Mouse (Mus musculus): Measurements from ENCODE around the gene Gdnf. TPM values are rescaled to one million over a fixed set of nuclear protein-coding genes. Genes with fewer than 3 reads are reported as not detected.

Gene Gdnf
- polyA plus RNA-seq, 1 experiment from 2014 or later = 0.19 TPM

DNA sequence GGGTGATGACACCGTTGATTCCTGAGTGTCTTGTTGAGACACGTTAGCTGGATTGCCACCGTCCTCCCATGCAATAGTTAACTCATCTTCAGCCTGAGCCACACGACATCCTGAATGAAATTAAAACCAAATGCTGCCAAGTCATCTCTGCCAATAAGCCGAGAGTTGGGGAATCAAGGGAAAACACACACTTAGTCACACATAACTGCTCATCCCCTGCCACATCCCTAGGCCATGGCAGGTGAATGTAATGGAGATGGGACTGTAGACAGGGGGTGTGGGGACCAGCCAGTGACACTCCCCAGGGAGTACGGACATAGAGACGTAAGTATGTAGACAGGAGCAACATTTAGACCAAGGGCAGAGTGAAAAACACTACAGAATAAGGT, 28.3 kb downstream of the Gdnf start:
- no peaks in the 10 kb centered on the region for H3K9me3 ChIP-seq (ENCODE audit: control insufficient read depth, low read length)
- no peaks in the 10 kb centered on the region for H3K4me1 ChIP-seq (replicated peaks; ENCODE audit: control insufficient read depth, insufficient read depth, low read length)
- H3K27me3 ChIP-seq (ENCODE audit: control insufficient read depth, insufficient read depth, low read length) = no peaks in the 10 kb centered on the region
- no peak for DNase-seq (ENCODE audit: low spot score)
- H3K36me3 ChIP-seq (ENCODE audit: control insufficient read depth, insufficient read depth, low read length) = no peaks in the 10 kb centered on the region
- no peak overlapping the region for H3K4me2 ChIP-seq (ENCODE audit: low read depth, low read length, severe bottlenecking)
- H3K27ac ChIP-seq (ENCODE audit: low read depth, low read length) = no peak overlapping the region
- no peak overlapping the region for H3K9ac ChIP-seq (ENCODE audit: low read length)
- ATAC-seq (replicated peaks; ENCODE audit: low FRiP score) = no peak
- no peak overlapping the region for H3K4me3 ChIP-seq (ENCODE audit: low read depth, low read length)
- WGBS = 85% methylated on average over 7 of the region's 7 CpGs

DNA sequence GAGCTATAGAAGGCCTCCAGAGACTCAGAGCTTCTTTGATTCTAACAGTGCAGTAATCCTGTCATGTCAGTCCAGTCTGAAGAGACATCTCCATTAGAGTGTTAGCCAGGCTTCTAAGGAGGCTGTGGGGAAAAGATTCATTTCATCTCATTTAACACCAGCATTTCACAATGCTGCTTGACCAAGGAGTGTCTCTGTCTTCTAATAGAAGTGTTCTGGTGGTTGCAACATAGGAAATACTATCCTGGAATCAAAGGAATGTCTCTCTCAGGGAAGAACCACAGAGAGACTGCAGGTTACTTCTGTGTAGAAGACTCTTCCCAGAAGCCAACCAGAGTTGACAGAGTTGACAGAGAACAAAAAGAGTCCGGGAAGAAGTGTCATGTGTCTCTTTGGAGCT, 31.0 kb downstream of the Gdnf start:
- WGBS = 85% methylated on average over 1 of the region's 1 CpGs
- no peaks in the 10 kb centered on the region for H3K9me3 ChIP-seq (ENCODE audit: control insufficient read depth, low read length)
- no peak overlapping the region for H3K9ac ChIP-seq (ENCODE audit: low read length)
- no peaks in the 10 kb centered on the region for H3K36me3 ChIP-seq (ENCODE audit: control insufficient read depth, insufficient read depth, low read length)
- no peaks in the 10 kb centered on the region for H3K27me3 ChIP-seq (ENCODE audit: control insufficient read depth, insufficient read depth, low read length)
- H3K4me3 ChIP-seq (ENCODE audit: low read depth, low read length) = no peak overlapping the region
- no peak overlapping the region for H3K4me2 ChIP-seq (ENCODE audit: low read depth, low read length, severe bottlenecking)
- no peaks in the 10 kb centered on the region for H3K4me1 ChIP-seq (replicated peaks; ENCODE audit: control insufficient read depth, insufficient read depth, low read length)
- ATAC-seq (replicated peaks; ENCODE audit: low FRiP score) (no peak), DNase-seq (ENCODE audit: low spot score) (no peak)
- no peak overlapping the region for H3K27ac ChIP-seq (ENCODE audit: low read depth, low read length)

DNA sequence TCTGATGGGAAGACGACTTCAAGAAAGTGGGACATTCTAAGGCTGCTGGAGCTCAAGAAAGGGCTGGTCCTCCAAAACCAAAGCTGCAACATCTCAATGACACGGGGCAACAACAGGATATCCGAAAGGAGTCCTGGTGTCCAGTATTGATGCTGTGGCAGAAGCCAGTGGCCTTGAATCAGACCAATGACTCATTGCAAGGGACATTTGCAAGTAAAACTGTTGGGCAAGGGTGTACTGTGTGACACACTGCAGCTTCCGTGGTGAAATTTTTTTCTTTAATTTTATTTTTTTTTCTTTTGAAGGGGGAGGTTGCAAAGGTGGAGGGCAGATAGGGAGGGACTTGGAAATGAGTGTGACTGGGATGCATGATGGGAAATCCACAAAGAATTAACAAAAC, 31.8 kb downstream of the Gdnf start:
- H3K9me3 ChIP-seq (ENCODE audit: control insufficient read depth, low read length) = no peaks in the 10 kb centered on the region
- ATAC-seq (replicated peaks; ENCODE audit: low FRiP score) = no peak
- WGBS = 87% methylated on average over 4 of the region's 4 CpGs

DNA sequence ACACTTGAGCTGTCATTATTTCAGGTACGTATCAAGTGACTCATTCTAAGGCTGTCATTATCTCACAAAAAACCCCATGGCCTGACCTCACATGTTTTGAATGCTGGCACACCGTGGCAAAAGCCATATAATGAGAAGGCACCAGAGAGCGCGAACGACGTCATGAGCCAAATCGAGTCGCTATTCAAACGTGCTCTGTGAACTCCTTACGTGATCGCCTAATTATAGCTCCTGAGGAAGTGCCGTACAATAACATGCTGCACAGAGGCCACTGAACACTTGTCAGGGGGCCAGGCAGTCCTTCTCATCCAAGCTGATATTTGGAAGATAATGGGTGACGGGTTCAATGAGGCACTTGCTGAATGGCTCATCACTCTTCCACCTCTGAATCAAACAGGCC, 46.8 kb downstream of the Gdnf start:
- no peaks in the 10 kb centered on the region for H3K36me3 ChIP-seq (ENCODE audit: control insufficient read depth, insufficient read depth, low read length)
- 86% methylated on average over 13 of the region's 13 CpGs for WGBS
- H3K4me1 ChIP-seq (replicated peaks; ENCODE audit: control insufficient read depth, insufficient read depth, low read length) = no peaks in the 10 kb centered on the region
- no peak overlapping the region for H3K4me3 ChIP-seq (ENCODE audit: low read depth, low read length)
- no peak overlapping the region for H3K9ac ChIP-seq (ENCODE audit: low read length)
- no peak overlapping the region for H3K4me2 ChIP-seq (ENCODE audit: low read depth, low read length, severe bottlenecking)
- no peak for ATAC-seq (replicated peaks; ENCODE audit: low FRiP score)
- DNase-seq (ENCODE audit: low spot score) = no peak
- H3K27ac ChIP-seq (ENCODE audit: low read depth, low read length) = no peak overlapping the region
- no peaks in the 10 kb centered on the region for H3K27me3 ChIP-seq (ENCODE audit: control insufficient read depth, insufficient read depth, low read length)
- no peaks in the 10 kb centered on the region for H3K9me3 ChIP-seq (ENCODE audit: control insufficient read depth, low read length)

More for the DNA sequence above, 31.8 kb downstream of the Gdnf start:
- Histone ChIP-seq H3K4me1 (replicated peaks; ENCODE audit: control insufficient read depth, insufficient read depth, low read length) (no peaks in the 10 kb centered on the region), H3K4me2 (ENCODE audit: low read depth, low read length, severe bottlenecking) (no peak overlapping the region), H3K4me3 (ENCODE audit: low read depth, low read length) (no peak overlapping the region), H3K27ac (ENCODE audit: low read depth, low read length) (no peak overlapping the region), H3K36me3 (ENCODE audit: control insufficient read depth, insufficient read depth, low read length) (no peaks in the 10 kb centered on the region), H3K9ac (ENCODE audit: low read length) (no peak overlapping the region), H3K27me3 (ENCODE audit: control insufficient read depth, insufficient read depth, low read length) (no peaks in the 10 kb centered on the region)
- DNase-seq (ENCODE audit: low spot score) = no peak

DNA sequence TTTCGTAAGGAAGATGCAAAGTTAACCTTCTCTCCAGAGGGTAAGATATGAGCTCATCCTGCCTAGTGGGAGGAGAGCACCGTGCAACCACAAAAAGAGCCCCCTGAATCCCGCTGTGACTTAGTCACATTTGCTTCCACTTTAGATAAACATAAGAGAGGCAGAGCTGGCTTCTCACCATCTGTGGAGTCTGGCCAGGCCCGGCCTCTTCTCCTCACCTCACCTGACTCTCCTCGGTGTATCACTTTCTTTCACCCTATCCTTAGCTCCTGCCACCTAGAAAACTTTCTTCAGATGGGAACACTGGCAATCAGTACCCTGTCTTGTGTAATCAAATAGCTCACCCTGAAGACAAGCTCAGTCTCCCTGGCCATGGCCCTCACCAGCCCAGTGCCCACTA, 48.2 kb downstream of the Gdnf start:
- no peak overlapping the region for H3K27ac ChIP-seq (ENCODE audit: low read depth, low read length)
- H3K4me1 ChIP-seq (replicated peaks; ENCODE audit: control insufficient read depth, insufficient read depth, low read length) = no peaks in the 10 kb centered on the region
- no peak overlapping the region for H3K4me2 ChIP-seq (ENCODE audit: low read depth, low read length, severe bottlenecking)
- no peaks in the 10 kb centered on the region for H3K36me3 ChIP-seq (ENCODE audit: control insufficient read depth, insufficient read depth, low read length)
- H3K27me3 ChIP-seq (ENCODE audit: control insufficient read depth, insufficient read depth, low read length) = no peaks in the 10 kb centered on the region
- no peak overlapping the region for H3K9ac ChIP-seq (ENCODE audit: low read length)
- no peak overlapping the region for H3K4me3 ChIP-seq (ENCODE audit: low read depth, low read length)
- H3K9me3 ChIP-seq (ENCODE audit: control insufficient read depth, low read length) = no peaks in the 10 kb centered on the region
- ATAC-seq (replicated peaks; ENCODE audit: low FRiP score) (no peak), DNase-seq (ENCODE audit: low spot score) (no peak)
- 85% methylated on average over 5 of the region's 5 CpGs for WGBS

DNA sequence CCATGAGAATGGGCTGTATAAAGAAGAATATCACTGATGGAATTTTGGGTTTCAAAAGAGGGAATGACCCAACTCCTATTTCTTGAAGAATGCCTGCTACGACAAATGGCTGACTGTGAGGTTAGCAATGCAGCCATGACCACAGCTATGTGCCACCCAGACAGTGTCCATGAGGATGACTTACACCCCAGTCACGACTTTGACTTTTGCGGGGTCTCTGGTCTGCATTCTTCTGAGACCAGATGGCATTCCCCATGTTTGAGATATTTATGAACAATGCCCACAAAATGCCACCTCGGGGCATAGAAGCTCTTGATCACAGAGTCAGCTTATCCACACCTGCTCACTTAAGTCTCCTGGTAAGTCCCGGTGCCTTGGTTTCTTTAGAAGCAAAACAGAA, 52.2 kb downstream of the Gdnf start:
- no peaks in the 10 kb centered on the region for H3K4me1 ChIP-seq (replicated peaks; ENCODE audit: control insufficient read depth, insufficient read depth, low read length)
- H3K27ac ChIP-seq (ENCODE audit: low read depth, low read length) = no peak overlapping the region

DNA sequence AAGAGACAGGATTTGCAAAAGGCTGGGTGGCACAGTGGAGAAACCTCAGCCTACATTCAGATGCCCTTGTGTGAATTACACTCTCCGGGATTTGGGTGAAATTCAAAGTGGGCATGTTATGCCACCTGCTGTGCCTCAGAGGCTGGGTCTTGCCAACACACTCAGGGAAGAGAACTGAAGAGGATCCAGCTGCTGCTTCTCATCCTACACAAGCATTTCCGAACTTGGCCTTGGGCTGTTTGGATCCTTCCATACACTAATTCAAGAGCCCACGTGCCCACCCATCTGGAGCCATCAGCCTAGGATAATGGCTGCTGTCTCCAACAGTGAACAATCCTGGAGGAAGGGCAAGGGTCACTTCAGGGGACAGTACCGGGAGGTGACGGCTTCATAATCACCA, 52.7 kb downstream of the Gdnf start:
- Histone ChIP-seq H3K4me1 (replicated peaks; ENCODE audit: control insufficient read depth, insufficient read depth, low read length) (no peaks in the 10 kb centered on the region), H3K27ac (ENCODE audit: low read depth, low read length) (no peak overlapping the region), H3K4me3 (ENCODE audit: low read depth, low read length) (no peak overlapping the region), H3K36me3 (ENCODE audit: control insufficient read depth, insufficient read depth, low read length) (no peaks in the 10 kb centered on the region), H3K4me2 (ENCODE audit: low read depth, low read length, severe bottlenecking) (no peak overlapping the region), H3K27me3 (ENCODE audit: control insufficient read depth, insufficient read depth, low read length) (no peaks in the 10 kb centered on the region), H3K9me3 (ENCODE audit: control insufficient read depth, low read length) (no peaks in the 10 kb centered on the region), H3K9ac (ENCODE audit: low read length) (no peak overlapping the region)
- no peak for DNase-seq (ENCODE audit: low spot score)
- ATAC-seq (replicated peaks; ENCODE audit: low FRiP score) = no peak
- 68% methylated on average over 5 of the region's 5 CpGs for WGBS

More for the DNA sequence above, 52.2 kb downstream of the Gdnf start:
- Histone ChIP-seq H3K4me2 (ENCODE audit: low read depth, low read length, severe bottlenecking) (no peak overlapping the region), H3K9me3 (ENCODE audit: control insufficient read depth, low read length) (no peaks in the 10 kb centered on the region), H3K9ac (ENCODE audit: low read length) (no peak overlapping the region), H3K36me3 (ENCODE audit: control insufficient read depth, insufficient read depth, low read length) (no peaks in the 10 kb centered on the region), H3K27me3 (ENCODE audit: control insufficient read depth, insufficient read depth, low read length) (no peaks in the 10 kb centered on the region), H3K4me3 (ENCODE audit: low read depth, low read length) (no peak overlapping the region)
- no peak for ATAC-seq (replicated peaks; ENCODE audit: low FRiP score)
- WGBS = 90% methylated on average over 5 of the region's 5 CpGs
- DNase-seq (ENCODE audit: low spot score) = no peak

DNA sequence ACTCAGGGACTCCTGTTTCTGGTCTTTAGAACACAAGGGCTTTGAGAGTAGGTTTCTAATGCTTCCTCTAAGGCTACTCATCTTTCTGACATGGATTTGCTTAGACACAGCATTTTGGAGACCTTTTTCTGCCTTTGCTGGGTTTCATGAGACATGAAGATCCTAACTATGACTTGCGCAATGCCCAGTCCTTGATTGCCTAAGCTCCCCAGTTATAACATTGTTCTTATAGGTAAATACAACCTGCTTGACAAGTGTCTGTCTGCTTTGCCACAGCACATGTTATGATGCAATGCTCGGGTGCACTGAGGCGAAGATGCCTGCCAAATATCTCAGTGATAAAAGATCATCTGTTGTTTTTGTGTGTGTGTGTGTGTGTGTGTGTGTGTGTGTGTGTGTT, 54.7 kb downstream of the Gdnf start:
- WGBS = 93% methylated on average over 3 of the region's 3 CpGs
- Histone ChIP-seq H3K27me3 (ENCODE audit: control insufficient read depth, insufficient read depth, low read length) (no peaks in the 10 kb centered on the region), H3K4me1 (replicated peaks; ENCODE audit: control insufficient read depth, insufficient read depth, low read length) (no peaks in the 10 kb centered on the region), H3K4me3 (ENCODE audit: low read depth, low read length) (no peak overlapping the region), H3K4me2 (ENCODE audit: low read depth, low read length, severe bottlenecking) (no peak overlapping the region), H3K9ac (ENCODE audit: low read length) (no peak overlapping the region), H3K27ac (ENCODE audit: low read depth, low read length) (no peak overlapping the region), H3K9me3 (ENCODE audit: control insufficient read depth, low read length) (no peaks in the 10 kb centered on the region), H3K36me3 (ENCODE audit: control insufficient read depth, insufficient read depth, low read length) (no peaks in the 10 kb centered on the region)
- no peak for DNase-seq (ENCODE audit: low spot score)
- ATAC-seq (replicated peaks; ENCODE audit: low FRiP score) = no peak

DNA sequence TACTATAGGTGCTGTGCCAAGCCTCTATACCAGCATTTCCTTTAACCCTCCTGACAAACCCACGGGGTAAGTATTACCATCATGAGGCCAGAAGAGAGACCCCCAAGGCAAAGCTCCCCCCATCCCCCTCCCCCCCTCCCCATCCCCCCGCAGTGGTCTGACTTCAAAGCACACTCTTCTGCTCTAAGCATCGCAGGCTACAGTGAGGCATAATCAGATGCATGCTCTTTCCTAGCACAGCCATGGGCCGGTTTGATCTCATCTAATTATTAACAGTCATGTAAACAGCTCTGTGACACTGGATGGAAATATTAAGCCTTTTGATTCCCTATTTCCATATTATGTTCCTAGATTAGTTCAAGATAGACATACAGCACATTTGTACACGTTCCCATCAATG, 61.8 kb downstream of the Gdnf start:
- Histone ChIP-seq H3K4me3 (ENCODE audit: low read depth, low read length) (no peak overlapping the region), H3K9ac (ENCODE audit: low read length) (no peak overlapping the region), H3K27me3 (ENCODE audit: control insufficient read depth, insufficient read depth, low read length) (no peaks in the 10 kb centered on the region), H3K4me2 (ENCODE audit: low read depth, low read length, severe bottlenecking) (no peak overlapping the region), H3K36me3 (ENCODE audit: control insufficient read depth, insufficient read depth, low read length) (no peaks in the 10 kb centered on the region), H3K27ac (ENCODE audit: low read depth, low read length) (no peak overlapping the region), H3K4me1 (replicated peaks; ENCODE audit: control insufficient read depth, insufficient read depth, low read length) (no peaks in the 10 kb centered on the region), H3K9me3 (ENCODE audit: control insufficient read depth, low read length) (no peaks in the 10 kb centered on the region)
- DNase-seq (ENCODE audit: low spot score) (no peak), ATAC-seq (replicated peaks; ENCODE audit: low FRiP score) (no peak)
- WGBS = 75% methylated on average over 5 of the region's 5 CpGs
